Mouse (Mus musculus) MEL (cell line): ENCODE data around the gene P2rx7. TPM values are rescaled to one million over a fixed set of nuclear protein-coding genes. Genes with fewer than 3 reads are reported as not detected.

Experiments used
- DNase-seq: peaks from one replicate; pipeline ENCODE4 v3.0.0; 2011; ENCODE audit warnings: low read depth, low spot score
- H3K27ac ChIP-seq: 2 replicates; pipeline ENCODE4 v1.5.1; 2012; ENCODE audit warnings: low read depth, mild to moderate bottlenecking, control low read depth, low read length, moderate library complexity; ENCODE audit not compliant: control insufficient read depth
- H3K27me3 ChIP-seq, 2 experiments: fragments of 150-350 bp in 1 of 2; sonication (generic) in 1 of 2; 2 replicates each; pipeline ENCODE4 v1.6.1; 2012; ENCODE audit warnings: low read length in 2 of 2, mild to moderate bottlenecking in 2 of 2, improper control_type of control experiment in 1 of 2, moderate library complexity in 1 of 2; ENCODE audit not compliant: insufficient read depth in 2 of 2, control insufficient read depth in 1 of 2
- H3K36me3 ChIP-seq, 2 experiments: 2 replicates each; pipeline ENCODE4 v1.6.1; 2012 to 2014; ENCODE audit warnings: low read length in 2 of 2, improper control_type of control experiment in 1 of 2, inconsistent platforms in 1 of 2, mild to moderate bottlenecking in 1 of 2; ENCODE audit not compliant: insufficient read depth in 2 of 2, control insufficient read depth in 1 of 2
- H3K4me1 ChIP-seq, 2 experiments: fragments of 150-350 bp in 1 of 2; sonication (generic) in 1 of 2; 2 replicates each; pipeline ENCODE4 v1.6.1; 2012; ENCODE audit warnings: low read length in 2 of 2, improper control_type of control experiment in 1 of 2, mild to moderate bottlenecking in 1 of 2; ENCODE audit not compliant: insufficient read depth in 2 of 2, control insufficient read depth in 1 of 2
- H3K4me3 ChIP-seq, 2 experiments: fragments of 150-350 bp in 1 of 2; sonication (generic) in 1 of 2; 2 replicates each; pipeline ENCODE4 v1.5.1; 2012; ENCODE audit warnings: low read depth in 2 of 2, low read length in 2 of 2, mild to moderate bottlenecking in 2 of 2, moderate library complexity in 2 of 2, control low read depth in 1 of 2, improper control_type of control experiment in 1 of 2; ENCODE audit not compliant: control insufficient read depth in 1 of 2, insufficient read depth in 1 of 2
- H3K79me2 ChIP-seq: 2 replicates; pipeline ENCODE4 v1.6.1; 2012; ENCODE audit warnings: mild to moderate bottlenecking, low read length, moderate library complexity; ENCODE audit not compliant: control insufficient read depth, poor library complexity, insufficient read depth
- H3K9ac ChIP-seq: 2 replicates; pipeline ENCODE4 v1.6.1; 2012; ENCODE audit warnings: low read depth, mild to moderate bottlenecking, control low read depth, low read length, moderate library complexity; ENCODE audit not compliant: control insufficient read depth, poor library complexity, severe bottlenecking
- H3K9me3 ChIP-seq: fragments of 150-350 bp; sonication (generic); replicated peaks from 2 replicates; pipeline ENCODE4 v1.6.1; 2012; ENCODE audit warnings: mild to moderate bottlenecking, low read length, improper control_type of control experiment, moderate library complexity; ENCODE audit not compliant: insufficient read depth
- BHLHE40 ChIP-seq: IDR thresholded peaks from 2 replicates; pipeline ENCODE4 v1.6.1; 2012; ENCODE audit warnings: low read depth, mild to moderate bottlenecking, inconsistent platforms, low read length, improper control_type of control experiment, borderline replicate concordance
- E2F4 ChIP-seq: IDR thresholded peaks from 2 replicates; pipeline ENCODE4 v1.6.1; 2011; ENCODE audit warnings: low read depth, low read length, improper control_type of control experiment, borderline replicate concordance
- ELF1 ChIP-seq: IDR thresholded peaks from 2 replicates; pipeline ENCODE4 v1.6.1; 2014; ENCODE audit warnings: low read depth, mild to moderate bottlenecking, inconsistent platforms, low read length, improper control_type of control experiment, moderate library complexity
- GATA1 ChIP-seq: IDR thresholded peaks from 2 replicates; pipeline ENCODE4 v1.6.1; 2011; ENCODE audit warnings: low read depth, low read length, improper control_type of control experiment
- JUND ChIP-seq: IDR thresholded peaks from 2 replicates; pipeline ENCODE4 v1.6.1; 2011; ENCODE audit warnings: low read depth, mild to moderate bottlenecking, improper control_type of control experiment, low read length
- KAT2A ChIP-seq: conservative IDR thresholded peaks from 2 replicates; pipeline ENCODE4 v1.6.1; 2012; ENCODE audit warnings: low read depth, low read length, improper control_type of control experiment, inconsistent platforms
- MAZ ChIP-seq: IDR thresholded peaks from 2 replicates; pipeline ENCODE4 v1.6.1; 2012; ENCODE audit warnings: low read depth, mild to moderate bottlenecking, inconsistent platforms, low read length, improper control_type of control experiment
- MEF2A ChIP-seq: IDR thresholded peaks from 2 replicates; pipeline ENCODE4 v1.6.1; 2014; ENCODE audit warnings: low read depth, mild to moderate bottlenecking, inconsistent platforms, low read length, improper control_type of control experiment; ENCODE audit not compliant: poor library complexity, insufficient replicate concordance, severe bottlenecking; ENCODE audit errors: extremely low read depth
- MYC ChIP-seq: IDR thresholded peaks from 2 replicates; pipeline ENCODE4 v1.6.1; 2011; ENCODE audit warnings: low read depth, mild to moderate bottlenecking, low read length, improper control_type of control experiment, moderate library complexity
- NELFE ChIP-seq: IDR thresholded peaks from 2 replicates; pipeline ENCODE4 v1.6.1; 2011; ENCODE audit warnings: low read depth, low read length, improper control_type of control experiment
- NRF1 ChIP-seq: IDR thresholded peaks from 2 replicates; pipeline ENCODE4 v1.6.1; 2014; ENCODE audit warnings: low read depth, mild to moderate bottlenecking, inconsistent platforms, low read length, improper control_type of control experiment, moderate library complexity; ENCODE audit not compliant: poor library complexity, insufficient read depth, severe bottlenecking
- POLR2A ChIP-seq, 2 experiments: IDR thresholded peaks; 2 replicates each; pipeline ENCODE4 v1.6.1; 2011 to 2012; ENCODE audit warnings: low read length in 2 of 2, mild to moderate bottlenecking in 2 of 2, control low read depth in 1 of 2, improper control_type of control experiment in 1 of 2, low read depth in 1 of 2, moderate library complexity in 1 of 2; ENCODE audit not compliant: control insufficient read depth in 1 of 2, insufficient read depth in 1 of 2, poor library complexity in 1 of 2
- POLR2AphosphoS2 ChIP-seq: IDR thresholded peaks from 2 replicates; pipeline ENCODE4 v1.6.1; 2011; ENCODE audit warnings: low read length, improper control_type of control experiment
- POLR2AphosphoS5 ChIP-seq: IDR thresholded peaks from 2 replicates; pipeline ENCODE4 v1.6.1; 2012; ENCODE audit warnings: low read depth, borderline replicate concordance, mild to moderate bottlenecking, inconsistent platforms, low read length, moderate library complexity, mixed read lengths
- RAD21 ChIP-seq: IDR thresholded peaks from 2 replicates; pipeline ENCODE4 v1.6.1; 2011; ENCODE audit warnings: mild to moderate bottlenecking, low read depth, low read length, improper control_type of control experiment
- RCOR1 ChIP-seq: IDR thresholded peaks from 2 replicates; pipeline ENCODE4 v1.6.1; 2012; ENCODE audit warnings: low read depth, mild to moderate bottlenecking, inconsistent platforms, low read length, improper control_type of control experiment
- SIN3A ChIP-seq: IDR thresholded peaks from 2 replicates; pipeline ENCODE4 v1.6.1; 2012; ENCODE audit warnings: low read length, improper control_type of control experiment, inconsistent platforms
- TAL1 ChIP-seq: IDR thresholded peaks from 2 replicates; pipeline ENCODE4 v1.6.1; 2012; ENCODE audit warnings: mild to moderate bottlenecking, inconsistent platforms, low read length, moderate library complexity, mixed read lengths
- TCF12 ChIP-seq: IDR thresholded peaks from 2 replicates; pipeline ENCODE4 v1.6.1; 2014; ENCODE audit warnings: low read depth, mild to moderate bottlenecking, inconsistent platforms, low read length, improper control_type of control experiment, moderate library complexity
- UBTF ChIP-seq: IDR thresholded peaks from 2 replicates; pipeline ENCODE4 v1.6.1; 2012; ENCODE audit warnings: low read depth, mild to moderate bottlenecking, inconsistent platforms, low read length, improper control_type of control experiment, moderate library complexity, borderline replicate concordance; ENCODE audit not compliant: insufficient read depth
- USF1 ChIP-seq: IDR thresholded peaks from 2 replicates; pipeline ENCODE4 v1.6.1; 2014; ENCODE audit warnings: low read depth, mild to moderate bottlenecking, inconsistent platforms, low read length, improper control_type of control experiment, moderate library complexity
- ZC3H11A ChIP-seq: IDR thresholded peaks from 2 replicates; pipeline ENCODE4 v1.6.1; 2012; ENCODE audit warnings: low read depth, mild to moderate bottlenecking, inconsistent platforms, low read length, improper control_type of control experiment
- ZKSCAN1 ChIP-seq: IDR thresholded peaks from 2 replicates; pipeline ENCODE4 v1.6.1; 2012; ENCODE audit warnings: low read depth, mild to moderate bottlenecking, inconsistent platforms, low read length, improper control_type of control experiment, moderate library complexity
- ZMIZ1 ChIP-seq: IDR thresholded peaks from 2 replicates; pipeline ENCODE4 v1.6.1; 2012; ENCODE audit warnings: low read depth, mild to moderate bottlenecking, inconsistent platforms, low read length, improper control_type of control experiment, moderate library complexity
- polyA plus RNA-seq, 2 experiments: library from polyadenylated mRNA; stranded (reverse) in 1 of 2; unstranded in 1 of 2; fragments of >175 nt in 1 of 2; fragments of >200 nt in 1 of 2; gene quantifications; 2 replicates each; pipeline versions ENCODE4 v1.2.1 to v1.2.4; 2012; ENCODE audit warnings: low replicate concordance in 2 of 2, low read depth in 1 of 2; ENCODE audit not compliant: insufficient read length in 2 of 2, insufficient read depth in 1 of 2, missing spikeins in 1 of 2
- total RNA-seq: library from RNA; depleted of rRNA; stranded (reverse); fragments of 300-350 nt; gene quantifications from 2 replicates; pipeline ENCODE4 v1.2.3, GENCODE M21; 2012

The P2rx7 gene
- total and polyA plus RNA-seq, 3 experiments, result 29.3 to 254 (median 40.8) TPM

DNA sequence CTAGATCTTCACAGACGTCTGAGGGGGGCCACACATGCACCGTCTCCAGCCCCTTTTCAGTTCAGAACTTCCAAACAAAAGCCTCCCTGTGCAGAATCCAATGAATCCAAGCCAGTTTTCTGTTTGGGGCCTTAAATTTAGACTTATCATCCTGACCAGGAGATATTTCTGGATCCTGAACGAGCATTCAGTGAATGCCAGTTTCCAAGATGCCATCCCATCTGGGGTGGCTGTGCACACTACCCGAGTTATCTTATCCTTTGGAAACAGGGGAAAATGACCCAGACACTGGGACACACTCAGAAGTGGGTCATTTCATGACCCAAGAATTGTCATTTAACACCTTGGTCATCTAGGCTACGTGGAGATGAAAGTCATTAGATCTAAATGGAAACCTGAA is 26.0 kb upstream of the P2rx7 start:
- DNase-seq, result no peak
- no peak for TF ChIP-seq JUND
- no peak for TF ChIP-seq NELFE
- TF ChIP-seq POLR2AphosphoS2, result no peak
- no peak for TF ChIP-seq ZC3H11A
- TF ChIP-seq SIN3A, result no peak
- no peak for TF ChIP-seq POLR2AphosphoS5
- no peak for TF ChIP-seq RAD21
- no peak for TF ChIP-seq RCOR1
- no peak for TF ChIP-seq ELF1
- TF ChIP-seq MAZ, result no peak
- TF ChIP-seq USF1, result no peak
- no peak for TF ChIP-seq NRF1
- no peak for TF ChIP-seq BHLHE40
- Histone ChIP-seq H3K27ac (no peak overlapping the region), H3K27me3 (no peaks in the 10 kb centered on the region), H3K79me2 (no peaks in the 10 kb centered on the region), H3K4me1 (peaks cover 0 to 11% of the 10 kb centered on the region in 2 experiments; a peak in 3 of 4 replicates), H3K4me3 (no peak overlapping the region), H3K9me3 (no peaks in the 10 kb centered on the region), H3K36me3 (peaks cover 0 to 7% of the 10 kb centered on the region in 2 experiments; a peak in 2 of 4 replicates), H3K9ac (no peak overlapping the region)

GRCm38 (mm10) chr5:122619686-122620296 is 23.9 kb upstream of the P2rx7 start:
- TF ChIP-seq USF1 (no peak), RCOR1 (no peak), GATA1 (no peak), UBTF (no peak), POLR2A (IDR thresholded peaks at IDR 0.05; ENCODE audit: control insufficient read depth in 1 of 2, insufficient read depth in 1 of 2, low read depth in 1 of 2, low read length in 2 of 2, poor library complexity in 1 of 2) (no peak), MYC (no peak), TCF12 (no peak), POLR2AphosphoS2 (no peak), E2F4 (no peak), ZMIZ1 (no peak), MEF2A (no peak), RAD21 (no peak), MAZ (no peak), TAL1 (no peak), KAT2A (no peak), POLR2AphosphoS5 (no peak), ZKSCAN1 (no peak), JUND (no peak)
- Histone ChIP-seq H3K27ac (no peak overlapping the region), H3K79me2 (peaks cover 2% of the 10 kb centered on the region; the same call in 1 of the 2 replicates), H3K36me3 (peaks cover 0 to 9% of the 10 kb centered on the region in 2 experiments; a peak in 2 of 4 replicates), H3K4me3 (no peak overlapping the region), H3K4me1 (peaks cover 3 to 22% of the 10 kb centered on the region in 2 experiments), H3K9me3 (no peaks in the 10 kb centered on the region), H3K27me3 (no peaks in the 10 kb centered on the region), H3K9ac (no peak overlapping the region)
- no peak for DNase-seq
